Mouse (Mus musculus): ENCODE measurements around the gene Rcc1l. TPM values are rescaled to one million over a fixed set of nuclear protein-coding genes. Genes with fewer than 3 reads are reported as not detected.

Gene Rcc1l
- polyA plus RNA-seq, 1 experiment from 2014 or later: 11.4 TPM

GRCm38 (mm10) chr5:134123846-134124245 is 52.7 kb downstream of the Rcc1l start:
- H3K4me1 ChIP-seq (ENCODE audit: insufficient read depth, low read depth, low read length): no peaks in the 10 kb centered on the region
- no peak overlapping the region for H3K9ac ChIP-seq (replicated peaks; ENCODE audit: low read depth)
- no peak for DNase-seq (ENCODE audit: low spot score)
- no peak for TF ChIP-seq CTCF (IDR thresholded peaks at IDR 0.05)
- WGBS: 62% methylated on average over 6 of the region's 6 CpGs
- no peaks in the 10 kb centered on the region for H3K9me3 ChIP-seq (ENCODE audit: low read length)
- no peaks in the 10 kb centered on the region for H3K36me3 ChIP-seq (ENCODE audit: insufficient read depth, low read length)
- no peak overlapping the region for H3K4me3 ChIP-seq (ENCODE audit: low read depth, low read length)
- ATAC-seq: no peak
- H3K27ac ChIP-seq (ENCODE audit: low read length): no peak overlapping the region
- H3K4me2 ChIP-seq (replicated peaks; ENCODE audit: low read depth, low read length): no peak overlapping the region
- H3K27me3 ChIP-seq (replicated peaks; ENCODE audit: insufficient read depth, low read length): no peaks in the 10 kb centered on the region

GRCm38 (mm10) chr5:134121893-134122259 is 54.7 kb downstream of the Rcc1l start:
- Histone ChIP-seq H3K36me3 (ENCODE audit: insufficient read depth, low read length) (no peaks in the 10 kb centered on the region), H3K4me3 (ENCODE audit: low read depth, low read length) (no peak overlapping the region), H3K4me2 (replicated peaks; ENCODE audit: low read depth, low read length) (no peak overlapping the region), H3K27ac (ENCODE audit: low read length) (no peak overlapping the region), H3K9ac (replicated peaks; ENCODE audit: low read depth) (no peak overlapping the region), H3K9me3 (ENCODE audit: low read length) (no peaks in the 10 kb centered on the region), H3K4me1 (ENCODE audit: insufficient read depth, low read depth, low read length) (no peaks in the 10 kb centered on the region), H3K27me3 (replicated peaks; ENCODE audit: insufficient read depth, low read length) (no peaks in the 10 kb centered on the region)
- DNase-seq (ENCODE audit: low spot score) (no peak), ATAC-seq (no peak)
- 78% methylated on average over 4 of the region's 4 CpGs for WGBS
- no peak for TF ChIP-seq EP300 (IDR thresholded peaks at IDR 0.05)
- no peak for TF ChIP-seq CTCF (IDR thresholded peaks at IDR 0.05)

GRCm38 (mm10) chr5:134121138-134121892 is 55.3 kb downstream of the Rcc1l start:
- H3K27ac ChIP-seq (ENCODE audit: low read length): no peak overlapping the region
- no peak overlapping the region for H3K4me2 ChIP-seq (replicated peaks; ENCODE audit: low read depth, low read length)
- ATAC-seq (peak; percentile 86), DNase-seq (ENCODE audit: low spot score) (peak; percentile 85)
- H3K9me3 ChIP-seq (ENCODE audit: low read length): no peaks in the 10 kb centered on the region
- no peaks in the 10 kb centered on the region for H3K36me3 ChIP-seq (ENCODE audit: insufficient read depth, low read length)
- no peak overlapping the region for H3K9ac ChIP-seq (replicated peaks; ENCODE audit: low read depth)
- H3K27me3 ChIP-seq (replicated peaks; ENCODE audit: insufficient read depth, low read length): no peaks in the 10 kb centered on the region
- 44% methylated on average over 9 of the region's 9 CpGs for WGBS
- H3K4me3 ChIP-seq (ENCODE audit: low read depth, low read length): no peak overlapping the region
- no peaks in the 10 kb centered on the region for H3K4me1 ChIP-seq (ENCODE audit: insufficient read depth, low read depth, low read length)
- no peak for TF ChIP-seq EP300 (IDR thresholded peaks at IDR 0.05)
- no peak for TF ChIP-seq CTCF (IDR thresholded peaks at IDR 0.05)

- Histone ChIP-seq H3K4me3 (ENCODE audit: low read depth, low read length) (no peak overlapping the region), H3K9me3 (ENCODE audit: low read length) (no peaks in the 10 kb centered on the region), H3K4me1 (ENCODE audit: insufficient read depth, low read depth, low read length) (no peaks in the 10 kb centered on the region), H3K4me2 (replicated peaks; ENCODE audit: low read depth, low read length) (no peak overlapping the region), H3K36me3 (ENCODE audit: insufficient read depth, low read length) (no peaks in the 10 kb centered on the region), H3K27ac (ENCODE audit: low read length) (no peak overlapping the region), H3K9ac (replicated peaks; ENCODE audit: low read depth) (no peak overlapping the region), H3K27me3 (replicated peaks; ENCODE audit: insufficient read depth, low read length) (no peaks in the 10 kb centered on the region)
- ATAC-seq: no peak
- DNase-seq (ENCODE audit: low spot score): no peak
- TF ChIP-seq CTCF (IDR thresholded peaks at IDR 0.05): no peak
- no peak for TF ChIP-seq EP300 (IDR thresholded peaks at IDR 0.05)
- 93% methylated on average over 3 of the region's 3 CpGs for WGBS
These were observed 56.4 kb downstream of the Rcc1l start for GRCm38 (mm10) chr5:134120135-134120534.

GRCm38 (mm10) chr5:134119481-134120120 is 57.0 kb downstream of the Rcc1l start:
- no peak for TF ChIP-seq CTCF (IDR thresholded peaks at IDR 0.05)
- TF ChIP-seq EP300 (IDR thresholded peaks at IDR 0.05): no peak
- H3K9ac ChIP-seq (replicated peaks; ENCODE audit: low read depth): no peak overlapping the region
- no peak for ATAC-seq

GRCm38 (mm10) chr5:134118798-134119407 is 57.7 kb downstream of the Rcc1l start:
- TF ChIP-seq CTCF (IDR thresholded peaks at IDR 0.05) (no peak), EP300 (IDR thresholded peaks at IDR 0.05) (no peak)
- 82% methylated on average over 15 of the region's 15 CpGs for WGBS
- H3K27ac ChIP-seq (ENCODE audit: low read length): no peak overlapping the region
- H3K36me3 ChIP-seq (ENCODE audit: insufficient read depth, low read length): no peaks in the 10 kb centered on the region
- H3K4me1 ChIP-seq (ENCODE audit: insufficient read depth, low read depth, low read length): no peaks in the 10 kb centered on the region
- H3K9ac ChIP-seq (replicated peaks; ENCODE audit: low read depth): no peak overlapping the region
- H3K4me2 ChIP-seq (replicated peaks; ENCODE audit: low read depth, low read length): no peak overlapping the region
- ATAC-seq: no peak
- no peaks in the 10 kb centered on the region for H3K27me3 ChIP-seq (replicated peaks; ENCODE audit: insufficient read depth, low read length)
- no peak overlapping the region for H3K4me3 ChIP-seq (ENCODE audit: low read depth, low read length)
- DNase-seq (ENCODE audit: low spot score): no peak
- H3K9me3 ChIP-seq (ENCODE audit: low read length): no peaks in the 10 kb centered on the region

More at GRCm38 (mm10) chr5:134119481-134120120, 57.0 kb downstream of the Rcc1l start:
- Histone ChIP-seq H3K4me1 (ENCODE audit: insufficient read depth, low read depth, low read length) (no peaks in the 10 kb centered on the region), H3K27ac (ENCODE audit: low read length) (no peak overlapping the region), H3K9me3 (ENCODE audit: low read length) (no peaks in the 10 kb centered on the region), H3K27me3 (replicated peaks; ENCODE audit: insufficient read depth, low read length) (no peaks in the 10 kb centered on the region), H3K36me3 (ENCODE audit: insufficient read depth, low read length) (no peaks in the 10 kb centered on the region), H3K4me2 (replicated peaks; ENCODE audit: low read depth, low read length) (no peak overlapping the region), H3K4me3 (ENCODE audit: low read depth, low read length) (no peak overlapping the region)
- WGBS: 52% methylated on average over 10 of the region's 10 CpGs
- DNase-seq (ENCODE audit: low spot score): no peak
